Mouse (Mus musculus) spleen, adult 2 months (tissue): ENCODE measurements around the gene Pim2.

Experiments used
- CTCF ChIP-seq: fragments of 200-500 bp; IDR thresholded peaks from 2 replicates; pipeline ENCODE4 v1.5.1; 2011; ENCODE audit warnings: mild to moderate bottlenecking, inconsistent platforms; ENCODE audit not compliant: insufficient read depth, insufficient read length, insufficient replicate concordance; ENCODE audit errors: extremely low read depth
- POLR2A ChIP-seq: fragments of 200-500 bp; IDR thresholded peaks from 2 replicates; pipeline ENCODE4 v1.6.1; 2011; ENCODE audit warnings: low read depth, low read length, inconsistent platforms

GRCm38 (mm10) chrX:7910473-7910872 lies 32.4 kb downstream of the Pim2 start:
- TF ChIP-seq POLR2A (no peak), CTCF (no peak)
